Mouse (Mus musculus): Measurements from ENCODE around the gene Abcg3. TPM values are rescaled to one million over a fixed set of nuclear protein-coding genes. Genes with fewer than 3 reads are reported as not detected.
"Not testable (repeated sequence)": the region's sequence is repeated elsewhere in the genome, so short reads cannot be mapped to it uniquely, and the experiment has no call there.

The Abcg3 gene
- total RNA-seq (2021): under 1 TPM; 0.11 to 0.20 TPM
- long read RNA-seq, experiment 1: 0 reads
- long read RNA-seq, experiment 2: 0 reads

GRCm38 (mm10) chr5:104982535-104982934 lies at the start of gene Abcg3:
Abcg3 (minus strand) TSS chr5:104982718.
- peak; percentile 20 for DNase-seq

GRCm38 (mm10) chr5:105012551-105012950 lies 30.0 kb upstream of the Abcg3 start:
- no peak for DNase-seq

GRCm38 (mm10) chr5:105011570-105011969 lies 29.1 kb upstream of the Abcg3 start:
- DNase-seq: no peak

- DNase-seq: no peak
Observed at GRCm38 (mm10) chr5:105010376-105010775, 27.9 kb upstream of the Abcg3 start.

GRCm38 (mm10) chr5:104989411-104989810 lies 6.9 kb upstream of the Abcg3 start:
- no peak for DNase-seq

GRCm38 (mm10) chr5:104988000-104988399 lies 5.5 kb upstream of the Abcg3 start:
- DNase-seq: peak; percentile 18

GRCm38 (mm10) chr5:104986706-104987105 lies 4.2 kb upstream of the Abcg3 start:
- DNase-seq: no peak

GRCm38 (mm10) chr5:104979040-104979513 lies 3.4 kb downstream of the Abcg3 start:
- DNase-seq: no peak

- no peak for DNase-seq
Observed at GRCm38 (mm10) chr5:104958141-104958793, 24.3 kb downstream of the Abcg3 start.

GRCm38 (mm10) chr5:104955208-104955607 lies 27.3 kb downstream of the Abcg3 start:
- DNase-seq: no peak

- DNase-seq: no peak
Observed at GRCm38 (mm10) chr5:104946951-104947350, 35.6 kb downstream of the Abcg3 start.

GRCm38 (mm10) chr5:104934148-104934547 lies 48.4 kb downstream of the Abcg3 start:
- no peak for DNase-seq

- DNase-seq: not testable (repeated sequence)
Observed at GRCm38 (mm10) chr5:104906556-104906955, 76.0 kb downstream of the Abcg3 start.

Other genes starting within 250 kb of the Abcg3 start
- gene Zfp951, start 122.6 kb downstream of the Abcg3 start, total RNA-seq (2021): under 1 TPM; 0.62 to 0.92 TPM
- 1 to 10 TPM; 2.8 to 3.3 TPM for gene Gbp9, start 156.8 kb upstream of the Abcg3 start, total RNA-seq (2021)
- under 1 TPM in 1 of 2 experiments, not detected in 1; 0.13 TPM for gene Gbp8, start 156.8 kb upstream of the Abcg3 start, total RNA-seq (2021)
- 1 to 10 TPM; 2.3 to 3.4 TPM for gene Gbp4, start 156.9 kb upstream of the Abcg3 start, total RNA-seq (2021)

Measured in gastrocnemius, postnatal 25 days (tissue).